Mouse (Mus musculus) thymus, adult 2 months (tissue): ENCODE data around the gene B230118H07Rik.

ENCODE experiments used
- CTCF ChIP-seq: fragments of 200-500 bp; IDR thresholded peaks from 2 replicates; pipeline ENCODE4 v1.5.1; 2012; ENCODE audit warnings: mild to moderate bottlenecking, control low read depth, low read length, moderate library complexity, borderline replicate concordance; ENCODE audit not compliant: control insufficient read depth, poor library complexity, insufficient read depth; ENCODE audit errors: extremely low read depth
- POLR2A ChIP-seq: fragments of 200-500 bp; IDR thresholded peaks from 2 replicates; pipeline ENCODE4 v1.6.1; 2012; ENCODE audit warnings: mild to moderate bottlenecking, low read length, control low read depth, moderate library complexity; ENCODE audit not compliant: control insufficient read depth, poor library complexity, insufficient read depth; ENCODE audit errors: extremely low read depth

DNA sequence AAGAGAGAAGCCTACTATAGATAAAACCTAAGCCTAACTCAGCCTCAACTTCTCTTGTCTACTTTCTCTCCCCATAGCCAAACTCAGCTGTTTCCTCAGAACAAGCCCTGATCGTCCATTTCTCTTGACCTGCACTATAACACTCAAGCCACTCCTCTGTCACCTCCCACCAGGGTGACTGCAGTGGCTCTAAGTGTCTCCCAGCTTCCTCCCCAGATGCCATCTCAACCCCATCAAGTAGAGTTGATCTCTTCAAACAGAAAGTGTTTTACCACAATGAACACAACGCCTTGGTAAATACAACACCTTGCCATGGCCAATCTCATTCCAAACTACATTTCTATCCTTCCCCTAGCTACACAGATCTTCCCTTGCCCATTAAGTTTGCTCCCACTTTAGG, 99.2 kb downstream of the B230118H07Rik start:
- no peak for TF ChIP-seq CTCF
- no peak for TF ChIP-seq POLR2A
